Comparison of ENCODE assay signal across 8 mouse cellular contexts in the genomic region with DNA sequence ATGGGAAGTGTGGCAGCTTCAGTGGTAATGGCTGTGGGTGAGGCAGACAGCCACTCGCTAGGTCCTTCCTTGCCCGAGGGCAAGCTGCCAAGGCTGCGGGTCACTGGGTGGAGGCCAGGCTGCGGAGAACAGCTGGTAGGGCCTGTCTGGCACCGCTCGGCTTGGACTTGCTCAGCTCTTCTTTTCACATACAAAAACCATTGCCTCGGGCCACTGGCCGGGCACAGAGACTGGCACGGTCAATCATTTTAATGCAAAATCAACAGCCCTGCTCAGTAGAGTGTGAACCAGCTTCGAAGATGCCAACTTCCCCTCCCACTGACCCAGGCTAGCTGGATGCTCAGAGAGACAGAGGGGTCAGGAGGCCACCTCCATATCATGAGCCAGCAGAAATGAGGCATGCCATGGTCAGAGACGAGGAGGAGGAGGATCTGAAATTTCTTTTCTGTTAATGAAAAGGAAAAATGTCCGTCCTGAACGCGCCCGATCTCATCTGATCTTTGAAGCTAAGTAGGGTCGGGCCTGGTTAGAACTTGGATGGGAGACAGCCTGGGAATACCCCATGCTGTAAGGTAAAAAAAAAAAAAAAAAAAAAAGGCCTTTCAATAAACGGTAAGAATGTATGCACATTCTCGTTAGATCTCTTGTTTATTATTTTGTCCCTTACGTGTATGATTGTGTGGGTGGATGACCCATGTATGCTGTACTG. TPM values are rescaled to one million over a fixed set of nuclear protein-coding genes. Genes with fewer than 3 reads are reported as not detected.
A peak's percentile ranks its signal among the peaks of the same experiment; 100 is the strongest.
DNase-seq lines count a peak whose midpoint lies in the region; ATAC-seq lines count a peak whose summit lies in the region.

No protein-coding gene starts in this region.

- no peaks in the 10 kb centered on the region for H3K9me3 ChIP-seq in liver, embryonic 11.5 days (ENCODE audit: control insufficient read depth, low read length)

- H3K36me3 ChIP-seq in liver, embryonic 11.5 days (ENCODE audit: control insufficient read depth, insufficient read depth, low read length): no peaks in the 10 kb centered on the region

- no peaks in the 10 kb centered on the region for H3K27me3 ChIP-seq in liver, embryonic 11.5 days (replicated peaks; ENCODE audit: control insufficient read depth, insufficient read depth, low read length)

- no peak overlapping the region for H3K4me3 ChIP-seq in liver, embryonic 11.5 days (ENCODE audit: low read depth, low read length)

- no peak for ATAC-seq in liver, embryonic 11.5 days (replicated peaks; ENCODE audit: low FRiP score)
- ATAC-seq in megakaryocyte-erythroid progenitor cell, adult 5-6 weeks (replicated peaks; ENCODE audit: low FRiP score, low TSS enrichment, poor library complexity, severe bottlenecking): no peak

- no peak overlapping the region for H3K4me2 ChIP-seq in liver, embryonic 11.5 days

- 85% methylated on average over 19 of the region's 19 CpGs for WGBS in liver, embryonic 11.5 days

- H3K4me1 ChIP-seq in liver, embryonic 11.5 days (replicated peaks; ENCODE audit: control insufficient read depth, insufficient read depth, low read length): no peaks in the 10 kb centered on the region

- no peak overlapping the region for H3K9ac ChIP-seq in liver, embryonic 11.5 days (ENCODE audit: low read depth, low read length)

- intact Hi-C loops in left cerebral cortex, postnatal 14 days (cut with DNase I): no loop called here

- DNase-seq in adrenal gland, adult (ENCODE audit: inconsistent age in 2 of 2, low spot score in 1 of 2): peak; percentile 70 to 87
- peak; percentile 12 for DNase-seq in brain, embryonic 18.5 days (ENCODE audit: low read depth, low spot score)
- peak; percentile 26 to 33 for DNase-seq in frontal cortex, postnatal 36 days (ENCODE audit: low spot score in 2 of 2)
- DNase-seq in kidney, adult 18-20 months: peak; percentile 93
- peak; percentile 17 to 29 for DNase-seq in left cerebral cortex, postnatal 14 days (ENCODE audit: low spot score in 2 of 2)
- DNase-seq in ovary, postnatal 36 days (ENCODE audit: low spot score): peak; percentile 82
- DNase-seq in liver, embryonic 11.5 days (ENCODE audit: low spot score): no peak

- no peak overlapping the region for H3K27ac ChIP-seq in liver, embryonic 11.5 days (ENCODE audit: low read depth, low read length)

RNA-seq across cellular contexts. Expression of gene Col4a3, which starts 48.0 kb away (rescaled TPM):
- total RNA-seq in left cerebral cortex, postnatal 14 days (2021): 1 to 10 TPM; 1.3 to 1.8 TPM
- polyA plus RNA-seq in liver, embryonic 11.5 days (2014; fragmentation: Nextera tagmentation; extraction: Ambion mirVana): 0.14 and 0.22 TPM in 2 replicates
- total RNA-seq in megakaryocyte-erythroid progenitor cell, adult 5-6 weeks (2014; fragmentation: Nextera tagmentation): not detected in 2 replicates
- not detected in 2 replicates for total RNA-seq in megakaryocyte-erythroid progenitor cell, adult 5-6 weeks (2017)

RNA-seq across cellular contexts. Expression of gene Col4a4, which starts 48.0 kb away (rescaled TPM):
- 1 to 10 TPM; 3.5 to 3.9 TPM for total RNA-seq in left cerebral cortex, postnatal 14 days (2021)
- polyA plus RNA-seq in liver, embryonic 11.5 days (2014; fragmentation: Nextera tagmentation; extraction: Ambion mirVana): 0.05 and 0.15 TPM in 2 replicates
- total RNA-seq in megakaryocyte-erythroid progenitor cell, adult 5-6 weeks (2014; fragmentation: Nextera tagmentation): not detected in 2 replicates
- not detected in 2 replicates for total RNA-seq in megakaryocyte-erythroid progenitor cell, adult 5-6 weeks (2017)

Comparison
In these comparisons a context has a peak if more than half of its experiments do, and no peak if none do; other contexts are left out.
1. RNA of gene Col4a4, which starts 48.0 kb away (total RNA-seq): 3.5 to 3.9 TPM in left cerebral cortex, postnatal 14 days; not detected in megakaryocyte-erythroid progenitor cell, adult 5-6 weeks; every median in the first group is over 4 times any median in the second.